Mouse (Mus musculus) gastrocnemius, postnatal 14 days (tissue): ENCODE results near the gene Vsx1. TPM values are rescaled to one million over a fixed set of nuclear protein-coding genes. Genes with fewer than 3 reads are reported as not detected.

Experiments used
- DNase-seq: peaks from one replicate; pipeline ENCODE4 v3.0.0; 2021; ENCODE audit warnings: mixed read lengths
- intact Hi-C: fragments of 180-260 bp; cut with DNase I; formaldehyde crosslinking; loops from one replicate; pipeline ENCODE4 v1.15.1; 2025; ENCODE audit warnings: low total_unique reads
- long read RNA-seq, 2 experiments: library from polyadenylated mRNA; stranded (forward); transcript quantifications; one replicate each; pipeline ENCODE4 v2.0.0; 2021
- total RNA-seq, 2 experiments: library from RNA; stranded (reverse); gene quantifications; 2 replicates each; pipeline ENCODE4 v1.2.3; 2021

Vsx1 gene
- not detected for total RNA-seq
- long read RNA-seq, experiment 1, result 0 reads
- long read RNA-seq, experiment 2, result 0 reads

GRCm38 (mm10) chr2:150689223-150689800, at the start of gene Vsx1:
Gene Vsx1 (minus strand): TSS chr2:150689360.
- DNase-seq, result no peak
- intact Hi-C loops, result no loop called here

GRCm38 (mm10) chr2:150737881-150738280, 48.7 kb upstream of the Vsx1 start:
- DNase-seq, result no peak
- intact Hi-C loops, result no loop called here

DNA sequence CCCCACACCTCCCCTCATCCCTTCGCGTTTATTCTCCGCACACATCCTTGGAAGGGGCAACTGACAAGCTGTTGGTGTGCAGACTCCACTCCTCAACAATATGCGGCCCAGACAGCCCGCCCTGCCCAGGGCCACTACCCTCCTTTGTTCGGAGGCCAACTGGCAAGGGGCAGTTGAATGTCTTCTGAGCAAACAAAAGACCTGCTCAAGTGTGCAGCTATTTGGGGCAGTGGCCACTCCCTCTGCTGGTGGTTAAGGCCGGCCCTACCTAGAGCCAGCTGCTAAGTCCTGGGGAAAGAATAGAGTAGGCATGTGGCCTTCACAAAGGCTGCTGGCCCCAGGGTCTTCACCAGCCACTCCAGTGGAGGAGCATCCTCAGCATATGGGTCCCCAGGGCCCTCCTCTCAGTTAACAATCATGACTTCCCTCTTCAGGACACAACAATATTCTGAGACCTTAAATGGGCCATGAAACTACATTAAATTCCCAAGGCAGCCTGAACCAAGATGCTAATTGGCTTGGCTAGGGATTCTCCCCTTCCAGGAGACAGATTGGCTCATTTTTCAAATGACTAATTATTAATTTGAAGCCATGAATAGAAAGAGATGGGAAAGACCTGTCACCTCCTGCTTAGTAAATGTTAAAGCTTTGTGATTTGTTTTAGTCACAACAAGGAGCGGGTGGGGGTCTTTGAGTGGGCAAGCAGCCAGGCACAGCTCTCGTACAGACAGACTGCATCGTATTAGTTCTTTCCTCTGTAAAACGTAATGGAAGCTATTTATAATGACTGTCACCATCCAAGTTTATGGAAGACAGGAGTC, 46.8 kb upstream of the Vsx1 start:
- DNase-seq, result no peak
- intact Hi-C loops, result no loop called here

GRCm38 (mm10) chr2:150712167-150712674, 23.1 kb upstream of the Vsx1 start:
- DNase-seq, result no peak
- intact Hi-C loops, result no loop called here

GRCm38 (mm10) chr2:150691481-150692170, 2.5 kb upstream of the Vsx1 start:
- DNase-seq, result no peak
- intact Hi-C loops, result no loop called here

GRCm38 (mm10) chr2:150690216-150690615, 1.1 kb upstream of the Vsx1 start:
- intact Hi-C loops, result no loop called here
- DNase-seq, result no peak

- DNase-seq, result peak; percentile 34
- intact Hi-C loops, result no loop called here
Observed at GRCm38 (mm10) chr2:150688541-150689186, 496 bp downstream of the Vsx1 start.

- DNase-seq, result no peak
- intact Hi-C loops, result no loop called here
Observed at GRCm38 (mm10) chr2:150687871-150688540, 1.2 kb downstream of the Vsx1 start.

DNA sequence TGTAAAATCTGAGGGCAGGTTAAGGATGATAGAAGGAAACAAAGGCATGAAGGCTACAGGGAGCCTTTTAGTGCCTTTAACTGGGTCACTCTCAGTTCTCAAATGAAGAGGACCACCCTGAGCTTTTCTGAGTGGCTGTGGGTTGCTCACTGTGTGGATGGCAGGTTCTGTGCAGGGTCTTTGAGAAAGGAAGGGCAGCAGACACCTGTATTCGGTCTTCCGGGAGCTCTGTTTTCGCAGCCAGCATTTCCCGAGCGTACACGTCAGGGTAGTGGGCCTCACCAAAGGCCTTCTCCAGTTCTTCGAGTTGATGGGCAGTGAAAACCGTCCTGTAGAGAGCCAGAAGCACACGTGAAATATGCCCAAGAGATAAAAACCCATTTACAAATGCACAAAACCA, 3.8 kb downstream of the Vsx1 start:
- intact Hi-C loops, result no loop called here
- no peak for DNase-seq

DNA sequence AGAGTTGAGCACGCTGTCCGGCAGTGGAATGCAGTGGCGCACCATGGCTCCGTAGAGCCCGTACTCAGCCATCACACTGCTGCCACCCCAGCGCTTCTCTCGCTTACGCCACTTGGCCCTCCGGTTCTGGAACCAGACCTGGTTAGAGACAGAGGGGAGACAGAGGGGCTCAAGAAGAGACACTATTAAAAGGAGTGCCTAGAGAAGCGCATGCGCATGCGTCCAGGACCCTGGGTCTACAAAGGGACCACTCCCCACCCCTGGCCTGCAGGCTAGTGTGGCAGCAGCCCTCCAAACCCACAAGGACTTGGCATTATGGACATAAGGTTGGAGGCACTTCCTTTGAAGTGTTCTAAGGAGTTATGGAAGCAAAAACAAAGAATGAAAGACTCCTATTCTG, 4.7 kb downstream of the Vsx1 start:
- intact Hi-C loops, result loop anchor here (5.0 kb wide), 1 partner anchor 318 kb away; no protein-coding TSS in a partner anchor
- no peak for DNase-seq

DNA sequence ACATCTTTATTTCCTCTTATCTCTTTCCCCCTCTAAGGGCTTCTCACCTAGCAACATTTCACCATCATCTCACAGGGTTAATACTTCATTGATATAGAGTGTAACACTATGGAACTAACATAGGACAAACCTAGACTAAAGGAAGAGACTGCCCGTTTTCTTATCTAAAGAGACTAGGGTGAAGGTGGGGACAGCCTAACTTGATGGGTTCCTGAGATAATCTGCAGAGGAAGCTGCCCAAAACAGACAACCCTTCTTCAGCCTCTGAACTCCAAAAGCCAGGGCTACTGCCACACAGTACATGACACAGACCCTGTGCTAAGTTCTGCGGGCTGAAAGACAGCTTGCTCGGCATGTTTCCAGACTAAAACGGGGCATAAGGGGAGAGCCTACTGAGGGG, 7.6 kb downstream of the Vsx1 start:
- DNase-seq, result no peak
- intact Hi-C loops, result loop anchor here (5.0 kb wide), 1 partner anchor 321 kb away; no protein-coding TSS in a partner anchor

- peak; percentile 70 for DNase-seq
- intact Hi-C loops, result loop anchor here (5.0 kb wide), 1 partner anchor 69 kb away; the partner anchor contains the start of gene Entpd6
Observed at GRCm38 (mm10) chr2:150678392-150678791, 10.8 kb downstream of the Vsx1 start.

DNA sequence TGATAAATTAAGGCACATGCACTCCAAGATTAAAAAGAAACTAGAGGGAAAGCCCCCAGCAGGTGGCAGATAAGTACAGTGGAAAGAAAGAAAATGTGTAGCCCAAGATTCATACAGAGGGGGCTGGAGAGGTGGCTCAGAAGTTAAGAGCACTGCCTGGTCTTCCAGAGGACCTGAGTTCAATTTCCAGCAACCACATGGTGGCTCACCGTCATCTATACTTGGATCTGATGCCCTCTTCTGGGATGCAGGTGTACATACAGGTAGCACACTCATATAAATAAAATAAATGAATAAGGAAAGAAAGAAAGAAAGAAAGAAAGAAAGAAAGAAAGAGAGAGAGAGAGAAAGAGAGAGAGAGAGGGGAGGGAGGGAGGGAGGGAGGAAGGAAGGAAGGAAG, 13.6 kb downstream of the Vsx1 start:
- DNase-seq, result no peak
- intact Hi-C loops, result loop anchor here (5.0 kb wide), 1 partner anchor 72 kb away; the partner anchor contains the start of gene Entpd6

GRCm38 (mm10) chr2:150674900-150675299, 14.3 kb downstream of the Vsx1 start:
- intact Hi-C loops, result loop anchor here (5.0 kb wide), 2 partner anchors 72 to 232 kb away; partner anchors contain the start of genes Entpd6 and Gins1
- peak; percentile 54 for DNase-seq

DNA sequence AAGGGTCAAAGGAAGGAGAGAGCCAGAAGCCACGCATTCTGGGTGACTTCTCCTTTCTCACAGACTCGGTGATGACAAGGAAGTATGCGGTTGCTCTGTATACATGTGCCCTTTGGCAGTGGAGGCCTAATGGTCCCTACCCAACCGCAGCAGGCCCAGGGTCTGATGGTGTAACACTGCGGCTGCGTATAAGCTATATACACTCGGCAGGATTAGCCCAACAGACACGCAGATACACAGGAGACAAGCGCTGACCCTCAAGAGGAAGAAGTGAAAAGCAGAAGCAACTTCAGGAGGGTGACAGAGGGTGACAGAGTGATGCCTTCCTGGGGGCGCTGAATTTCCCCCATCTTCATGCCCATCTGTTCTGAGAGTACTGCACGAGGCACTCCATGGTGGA, 15.2 kb downstream of the Vsx1 start:
- DNase-seq, result no peak
- intact Hi-C loops, result loop anchor here (2.0 to 5.0 kb wide), 2 partner anchors 63 to 233 kb away; partner anchors contain the start of gene Gins1

DNA sequence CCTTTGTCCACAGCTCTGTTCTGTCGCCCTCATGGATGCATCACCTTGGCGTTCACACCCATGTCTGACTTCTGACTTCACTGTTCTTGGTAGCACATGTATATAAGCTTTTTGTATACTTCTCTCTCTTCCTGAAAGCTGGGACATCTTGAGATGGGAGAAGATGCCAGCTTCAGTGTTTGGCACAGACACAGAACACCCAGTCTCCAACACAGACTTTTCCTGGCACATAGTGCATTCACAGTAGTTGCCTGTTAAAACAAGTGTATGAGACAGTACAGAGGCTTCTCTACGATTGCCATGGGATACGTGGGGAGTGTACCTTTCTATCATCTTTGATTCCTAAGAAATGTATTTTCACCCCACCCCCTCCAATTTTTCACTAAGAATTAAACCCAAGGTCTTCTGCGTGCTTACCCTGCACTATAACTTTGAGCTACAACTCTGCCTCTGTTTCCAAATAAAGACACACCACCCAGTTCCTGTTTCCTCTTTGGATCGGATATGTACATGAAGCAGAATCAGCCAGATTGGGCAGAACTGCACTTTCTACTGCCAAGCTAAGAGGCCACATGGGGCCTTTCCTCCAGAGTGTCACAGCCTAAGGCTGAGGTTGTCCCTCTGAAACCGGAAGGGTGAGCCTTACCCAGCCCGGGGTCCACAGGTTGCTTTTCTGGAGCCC, 17.4 kb downstream of the Vsx1 start:
- intact Hi-C loops, result loop anchor here (2.0 to 5.0 kb wide), 2 partner anchors 61 to 236 kb away; partner anchors contain the start of gene Gins1
- no peak for DNase-seq

GRCm38 (mm10) chr2:150670926-150671325, 18.2 kb downstream of the Vsx1 start:
- no peak for DNase-seq
- intact Hi-C loops, result loop anchor here (5.0 kb wide), 1 partner anchor 236 kb away; the partner anchor contains the start of gene Gins1

GRCm38 (mm10) chr2:150669454-150670045, 19.6 kb downstream of the Vsx1 start:
- intact Hi-C loops, result loop anchor here (5.0 kb wide), 1 partner anchor 238 kb away; the partner anchor contains the start of gene Gins1
- no peak for DNase-seq
